Mouse (Mus musculus) limb, embryonic 14.5 days (tissue): ENCODE measurements around the gene Kcnq4. TPM values are rescaled to one million over a fixed set of nuclear protein-coding genes. Genes with fewer than 3 reads are reported as not detected.

Experiments
- ATAC-seq: fragments of 200-750 bp; cut with Nextera tagmentation; 2 replicates; pipeline ENCODE4 v1.8.0; 2017; ENCODE audit warnings: low read depth, moderate number of reproducible peaks, moderate TSS enrichment; ENCODE audit not compliant: low FRiP score
- DNase-seq: peaks from one replicate; pipeline ENCODE4 v3.0.0-alpha.2; 2015; ENCODE audit warnings: low spot score
- H3K27ac ChIP-seq: fragments of 300-500 bp; sonication (generic); replicated peaks from 2 replicates; pipeline ENCODE4 v1.5.1; 2014; ENCODE audit warnings: low read depth, mild to moderate bottlenecking, low read length, moderate library complexity, mixed read lengths
- H3K27me3 ChIP-seq: fragments of 300-500 bp; sonication (generic); 2 replicates; pipeline ENCODE4 v1.6.1; 2014; ENCODE audit warnings: low read length, mixed read lengths; ENCODE audit not compliant: control insufficient read depth, insufficient read depth
- H3K36me3 ChIP-seq: fragments of 300-500 bp; sonication (generic); 2 replicates; pipeline ENCODE4 v1.6.1; 2014; ENCODE audit warnings: mild to moderate bottlenecking, low read length, moderate library complexity, mixed read lengths; ENCODE audit not compliant: control insufficient read depth, insufficient read depth
- H3K4me1 ChIP-seq: fragments of 300-500 bp; sonication (generic); 2 replicates; pipeline ENCODE4 v1.6.1; 2014; ENCODE audit warnings: antibody characterized with exemption, low read length, mixed read lengths; ENCODE audit not compliant: control insufficient read depth, insufficient read depth
- H3K4me2 ChIP-seq: fragments of 300-500 bp; sonication (generic); replicated peaks from 2 replicates; pipeline ENCODE4 v1.6.1; 2014; ENCODE audit warnings: low read depth, mild to moderate bottlenecking, low read length, moderate library complexity; ENCODE audit not compliant: severe bottlenecking
- H3K4me3 ChIP-seq: fragments of 300-500 bp; sonication (generic); replicated peaks from 2 replicates; pipeline ENCODE4 v1.5.1; 2014; ENCODE audit warnings: low read length
- H3K9ac ChIP-seq: fragments of 300-500 bp; sonication (generic); 2 replicates; pipeline ENCODE4 v1.6.1; 2014; ENCODE audit warnings: mild to moderate bottlenecking, low read depth, low read length, moderate library complexity; ENCODE audit not compliant: severe bottlenecking
- H3K9me3 ChIP-seq: fragments of 300-500 bp; sonication (generic); 2 replicates; pipeline ENCODE4 v1.6.1; 2016; ENCODE audit warnings: low read length; ENCODE audit not compliant: control insufficient read depth
- POLR2A ChIP-seq: fragments of 200-500 bp; IDR thresholded peaks from 2 replicates; pipeline ENCODE4 v1.8.0; 2012; ENCODE audit warnings: inconsistent platforms, mild to moderate bottlenecking, moderate library complexity, borderline replicate concordance; ENCODE audit not compliant: insufficient read depth, insufficient read length; ENCODE audit errors: extremely low read depth
- WGBS: fragments of 180-500 bp; shearing (Covaris S2); extraction: QIAGEN DNeasy Blood & Tissue Kit; methylation state at CpG from one replicate; pipeline ENCODE4 v1.1.7; 2014; 5-methylcytosine and 5-hydroxymethylcytosine counted together
- polyA plus RNA-seq, 2 experiments: library from polyadenylated mRNA; depleted of rRNA in 1 of 2; stranded (reverse) in 1 of 2; unstranded in 1 of 2; fragments of >200 nt; fragmentation: Nextera tagmentation in 1 of 2; extraction: Ambion mirVana in 1 of 2; gene quantifications; 2 replicates each; pipeline versions ENCODE4 v1.2.1 to v1.2.3; 2012 to 2014

Kcnq4 gene
- polyA plus RNA-seq, 2 experiments, result 4.0 to 8.5 TPM

GRCm38 (mm10) chr4:120689317-120689716 lies 59.1 kb downstream of the Kcnq4 start:
- Histone ChIP-seq H3K9me3 (no peaks in the 10 kb centered on the region), H3K9ac (no peak overlapping the region), H3K4me1 (no peaks in the 10 kb centered on the region), H3K4me3 (no peak overlapping the region), H3K36me3 (no peaks in the 10 kb centered on the region), H3K4me2 (no peak overlapping the region), H3K27ac (no peak overlapping the region), H3K27me3 (no peaks in the 10 kb centered on the region)
- WGBS, result 68% methylated on average over 6 of the region's 6 CpGs
- TF ChIP-seq POLR2A, result no peak
- ATAC-seq, result no peak
- no peak for DNase-seq

- no peak overlapping the region for H3K4me3 ChIP-seq
- H3K9me3 ChIP-seq, result no peaks in the 10 kb centered on the region
- no peak overlapping the region for H3K27ac ChIP-seq
- H3K9ac ChIP-seq, result no peak overlapping the region
- no peak overlapping the region for H3K4me2 ChIP-seq
- ATAC-seq, result no peak; the same call in 1 of the 2 replicates
- no peak for DNase-seq
- no peaks in the 10 kb centered on the region for H3K36me3 ChIP-seq
- no peaks in the 10 kb centered on the region for H3K27me3 ChIP-seq
- no peak for TF ChIP-seq POLR2A
- no peaks in the 10 kb centered on the region for H3K4me1 ChIP-seq
- WGBS, result 29% methylated on average over 6 of the region's 6 CpGs
Measured at GRCm38 (mm10) chr4:120687282-120687681, 61.1 kb downstream of the Kcnq4 start.

GRCm38 (mm10) chr4:120683278-120683997 lies 65.0 kb downstream of the Kcnq4 start:
- Histone ChIP-seq H3K36me3 (no peaks in the 10 kb centered on the region), H3K27me3 (no peaks in the 10 kb centered on the region), H3K4me3 (no peak overlapping the region), H3K4me2 (no peak overlapping the region), H3K9me3 (no peaks in the 10 kb centered on the region), H3K9ac (no peak overlapping the region), H3K4me1 (no peaks in the 10 kb centered on the region), H3K27ac (no peak overlapping the region)
- ATAC-seq (no peak), DNase-seq (no peak)
- no peak for TF ChIP-seq POLR2A
- WGBS, result 60% methylated on average over 9 of the region's 9 CpGs

GRCm38 (mm10) chr4:120682168-120682567 lies 66.2 kb downstream of the Kcnq4 start:
- TF ChIP-seq POLR2A, result no peak
- peak; percentile 24 for DNase-seq
- 37% methylated on average over 10 of the region's 10 CpGs for WGBS
- Histone ChIP-seq H3K27ac (no peak overlapping the region), H3K4me2 (no peak overlapping the region), H3K9me3 (no peaks in the 10 kb centered on the region), H3K36me3 (no peaks in the 10 kb centered on the region), H3K4me1 (no peaks in the 10 kb centered on the region), H3K27me3 (no peaks in the 10 kb centered on the region), H3K4me3 (no peak overlapping the region), H3K9ac (no peak overlapping the region)
- ATAC-seq, result no peak

GRCm38 (mm10) chr4:120680953-120681352 lies 67.5 kb downstream of the Kcnq4 start:
- H3K36me3 ChIP-seq, result no peaks in the 10 kb centered on the region
- no peak overlapping the region for H3K4me3 ChIP-seq
- TF ChIP-seq POLR2A, result no peak
- H3K9me3 ChIP-seq, result no peaks in the 10 kb centered on the region
- ATAC-seq (no peak), DNase-seq (peak; percentile 26)
- no peaks in the 10 kb centered on the region for H3K4me1 ChIP-seq
- no peaks in the 10 kb centered on the region for H3K27me3 ChIP-seq
- no peak overlapping the region for H3K4me2 ChIP-seq
- WGBS, result 54% methylated on average over 7 of the region's 7 CpGs
- no peak overlapping the region for H3K9ac ChIP-seq
- H3K27ac ChIP-seq, result no peak overlapping the region
